8 mouse cellular contexts compared by ENCODE assay signal in genomic region chr3:51916060-51916870, GRCm38 (mm10).
DNase-seq lines count a peak whose midpoint lies in the region; ATAC-seq and TF ChIP-seq lines count a peak whose summit lies in the region.

No protein-coding gene starts in this region.

- WGBS in embryonic facial prominence, embryonic 10.5 days = 42% methylated on average over 10 of the region's 10 CpGs
- 15% methylated on average over 10 of the region's 10 CpGs for WGBS in heart, embryonic 14.5 days
- WGBS in kidney, postnatal 0 days = 6% methylated on average over 10 of the region's 10 CpGs
- WGBS in limb, embryonic 14.5 days = 21% methylated on average over 10 of the region's 10 CpGs

- no peak for TF ChIP-seq POLR2A in limb, embryonic 14.5 days (IDR thresholded peaks at IDR 0.05; ENCODE audit: borderline replicate concordance, extremely low read depth, insufficient read depth, insufficient read length)

- no peaks in the 10 kb centered on the region for H3K79me3 ChIP-seq in C2C12 (ENCODE audit: low read depth)

- H3K4me3 ChIP-seq in C2C12 (ENCODE audit: insufficient read depth, poor library complexity, severe bottlenecking) = no peak overlapping the region
- H3K4me3 ChIP-seq in embryonic facial prominence, embryonic 10.5 days = no peak overlapping the region
- H3K4me3 ChIP-seq in heart, embryonic 14.5 days (ENCODE audit: control insufficient read depth in 1 of 2, insufficient read depth in 1 of 2, low read depth in 1 of 2, low read length in 2 of 2) = no peak overlapping the region
- no peak overlapping the region for H3K4me3 ChIP-seq in kidney, postnatal 0 days (replicated peaks; ENCODE audit: low read depth, low read length)
- H3K4me3 ChIP-seq in limb, embryonic 14.5 days (replicated peaks; ENCODE audit: low read length) = no peak overlapping the region

- H3ac ChIP-seq in C2C12 (ENCODE audit: control insufficient read depth, insufficient read length, low read depth) = no peak overlapping the region

- H3K4me2 ChIP-seq in heart, embryonic 14.5 days (ENCODE audit: low read length) = peak overlapping the region; percentile 40
- H3K4me2 ChIP-seq in kidney, postnatal 0 days (ENCODE audit: low read length) = peak overlapping the region; percentile 27
- H3K4me2 ChIP-seq in limb, embryonic 14.5 days (replicated peaks; ENCODE audit: low read depth, low read length, severe bottlenecking) = no peak overlapping the region

- H3K36me3 ChIP-seq in C2C12 (ENCODE audit: control insufficient read depth, insufficient read depth) = no peaks in the 10 kb centered on the region
- peaks cover 7% of the 10 kb centered on the region; the same call in 1 of the 2 replicates for H3K36me3 ChIP-seq in embryonic facial prominence, embryonic 10.5 days (replicated peaks)
- no peaks in the 10 kb centered on the region for H3K36me3 ChIP-seq in heart, embryonic 14.5 days (ENCODE audit: control insufficient read depth, insufficient read depth, low read length)
- H3K36me3 ChIP-seq in kidney, postnatal 0 days (ENCODE audit: insufficient read depth, low read length) = no peaks in the 10 kb centered on the region
- no peaks in the 10 kb centered on the region for H3K36me3 ChIP-seq in limb, embryonic 14.5 days (ENCODE audit: control insufficient read depth, insufficient read depth, low read length)

- TF ChIP-seq CTCF in C2C12 (IDR thresholded peaks at IDR 0.05; ENCODE audit: control insufficient read depth, insufficient read depth, insufficient read length) = no peak
- TF ChIP-seq CTCF in kidney, postnatal 0 days (IDR thresholded peaks at IDR 0.05; ENCODE audit: low read depth) = 0 out of 2 replicates have a peak, but pooled peaks have one; percentile 3

- no peaks in the 10 kb centered on the region for H3K79me2 ChIP-seq in C2C12 (ENCODE audit: control insufficient read depth, insufficient read depth)

- no peaks in the 10 kb centered on the region for H3K27me3 ChIP-seq in C2C12 (ENCODE audit: control insufficient read depth, insufficient read depth, insufficient read length)
- H3K27me3 ChIP-seq in embryonic facial prominence, embryonic 10.5 days (replicated peaks; ENCODE audit: low read depth, poor library complexity, severe bottlenecking) = no peaks in the 10 kb centered on the region
- no peaks in the 10 kb centered on the region for H3K27me3 ChIP-seq in heart, embryonic 14.5 days (ENCODE audit: control insufficient read depth, insufficient read depth, low read length)
- H3K27me3 ChIP-seq in kidney, postnatal 0 days (ENCODE audit: insufficient read depth, low read length) = no peaks in the 10 kb centered on the region
- H3K27me3 ChIP-seq in limb, embryonic 14.5 days (ENCODE audit: control insufficient read depth, insufficient read depth, low read length) = no peaks in the 10 kb centered on the region

- peaks cover 39% of the 10 kb centered on the region for H3K4me1 ChIP-seq in embryonic facial prominence, embryonic 10.5 days
- H3K4me1 ChIP-seq in heart, embryonic 14.5 days (ENCODE audit: control insufficient read depth in 2 of 2, insufficient read depth in 2 of 2, low read length in 2 of 2) = peaks cover 18 to 39% of the 10 kb centered on the region in 2 experiments
- peaks cover 31% of the 10 kb centered on the region for H3K4me1 ChIP-seq in kidney, postnatal 0 days (replicated peaks; ENCODE audit: insufficient read depth, low read length)
- peaks cover 14% of the 10 kb centered on the region for H3K4me1 ChIP-seq in limb, embryonic 14.5 days (ENCODE audit: control insufficient read depth, insufficient read depth, low read length)

- H3K9ac ChIP-seq in heart, embryonic 14.5 days (ENCODE audit: low read length) = peak overlapping the region; percentile 47
- H3K9ac ChIP-seq in kidney, postnatal 0 days (ENCODE audit: low read depth, low read length) = no peak overlapping the region
- H3K9ac ChIP-seq in limb, embryonic 14.5 days (ENCODE audit: low read depth, low read length, severe bottlenecking) = 0 out of 2 replicates have a peak overlapping the region, but pooled peaks have one; percentile 0

- DNase-seq in embryonic facial prominence, embryonic 10.5 days (ENCODE audit: low spot score) = peak; percentile 33
- DNase-seq in kidney, postnatal 0 days (ENCODE audit: low spot score) = peak; percentile 98
- peak; percentile 71 for DNase-seq in limb, embryonic 14.5 days (ENCODE audit: low spot score)
- peak; percentile 29 for DNase-seq in neural tube, embryonic 10.5 days (ENCODE audit: extremely low spot score, low spot score)
- peak; percentile 51 to 64 for DNase-seq in urinary bladder, postnatal 4 days (ENCODE audit: low spot score in 2 of 2)
- no peak for DNase-seq in thymus, postnatal 25 days

- H3K9me3 ChIP-seq in embryonic facial prominence, embryonic 10.5 days = peaks cover 7% of the 10 kb centered on the region; the same call in 1 of the 2 replicates
- H3K9me3 ChIP-seq in heart, embryonic 14.5 days (ENCODE audit: control insufficient read depth, low read length) = no peaks in the 10 kb centered on the region
- no peaks in the 10 kb centered on the region for H3K9me3 ChIP-seq in kidney, postnatal 0 days (replicated peaks; ENCODE audit: low read length)
- H3K9me3 ChIP-seq in limb, embryonic 14.5 days (ENCODE audit: control insufficient read depth, low read length) = no peaks in the 10 kb centered on the region

- peak overlapping the region; percentile 7; the same call in 1 of the 2 replicates for H3K27ac ChIP-seq in embryonic facial prominence, embryonic 10.5 days (replicated peaks)
- peak overlapping the region; percentile 79 to 93 for H3K27ac ChIP-seq in heart, embryonic 14.5 days (replicated peaks in 1 of 2; ENCODE audit: control insufficient read depth in 1 of 2, insufficient read depth in 1 of 2, low read depth in 2 of 2, low read length in 2 of 2)
- peak overlapping the region; percentile 83 for H3K27ac ChIP-seq in kidney, postnatal 0 days
- 0 out of 2 replicates have a peak overlapping the region, but pooled peaks have one; percentile 27 for H3K27ac ChIP-seq in limb, embryonic 14.5 days (replicated peaks; ENCODE audit: low read depth, low read length)

- ATAC-seq in heart, embryonic 14.5 days (ENCODE audit: insufficient number of reproducible peaks, insufficient read depth, low FRiP score, low read depth) = peak; percentile 87
- peak; percentile 91 for ATAC-seq in kidney, postnatal 0 days (replicated peaks; ENCODE audit: low FRiP score, low read depth)
- peak; percentile 54 for ATAC-seq in limb, embryonic 14.5 days (ENCODE audit: low FRiP score, low read depth)

TF ChIP-seq in C2C12, 6 proteins besides CTCF, POLR2A, EP300 and RAD21:
- TF ChIP-seq CEBPB (IDR thresholded peaks at IDR 0.05; ENCODE audit: low read depth) (no peak), USF1 (IDR thresholded peaks at IDR 0.05; ENCODE audit: low read depth) (peak; percentile 40)

Comparison
In these comparisons a context has a peak if more than half of its experiments do, and no peak if none do; other contexts are left out.
1. H3K27ac ChIP-seq: peak in every context shown above with its lines; median percentile 86 in heart, embryonic 14.5 days; 83 in kidney, postnatal 0 days; 27 in limb, embryonic 14.5 days; 7 in embryonic facial prominence, embryonic 10.5 days.